Mouse (Mus musculus): ENCODE data around the gene Hagh. TPM values are rescaled to one million over a fixed set of nuclear protein-coding genes. Genes with fewer than 3 reads are reported as not detected.

Gene Hagh
- polyA plus RNA-seq, 1 experiment: not detected

GRCm38 (mm10) chr17:24857831-24858470 is 18.0 kb downstream of the Hagh start:
- no peak for TF ChIP-seq CTCF (IDR thresholded peaks at IDR 0.05; ENCODE audit: insufficient read depth, low read depth, low read length)
- no peak for TF ChIP-seq POLR2A (IDR thresholded peaks at IDR 0.05; ENCODE audit: insufficient read depth, low read depth, low read length)

GRCm38 (mm10) chr17:24858967-24859366 is 19.0 kb downstream of the Hagh start:
- Histone ChIP-seq H3K4me1 (ENCODE audit: control insufficient read depth, insufficient read depth, low read length) (peaks cover 19% of the 10 kb centered on the region), H3K4me3 (ENCODE audit: insufficient read depth, low read depth, low read length) (no peak overlapping the region), H3K27ac (ENCODE audit: insufficient read depth, low read depth, low read length) (no peak overlapping the region)
- TF ChIP-seq CTCF (IDR thresholded peaks at IDR 0.05; ENCODE audit: insufficient read depth, low read depth, low read length) (no peak), POLR2A (IDR thresholded peaks at IDR 0.05; ENCODE audit: insufficient read depth, low read depth, low read length) (no peak)
- 73% methylated on average over 6 of the region's 6 CpGs for WGBS

More at GRCm38 (mm10) chr17:24857831-24858470, 18.0 kb downstream of the Hagh start:
- H3K27ac ChIP-seq (ENCODE audit: insufficient read depth, low read depth, low read length): no peak overlapping the region
- H3K4me3 ChIP-seq (ENCODE audit: insufficient read depth, low read depth, low read length): no peak overlapping the region
- H3K4me1 ChIP-seq (ENCODE audit: control insufficient read depth, insufficient read depth, low read length): peaks cover 19% of the 10 kb centered on the region
- 85% methylated on average over 8 of the region's 8 CpGs for WGBS

- Histone ChIP-seq H3K4me1 (ENCODE audit: control insufficient read depth, insufficient read depth, low read length) (peaks cover 19% of the 10 kb centered on the region), H3K4me3 (ENCODE audit: insufficient read depth, low read depth, low read length) (no peak overlapping the region), H3K27ac (ENCODE audit: insufficient read depth, low read depth, low read length) (no peak overlapping the region)
- TF ChIP-seq CTCF (IDR thresholded peaks at IDR 0.05; ENCODE audit: insufficient read depth, low read depth, low read length) (no peak), POLR2A (IDR thresholded peaks at IDR 0.05; ENCODE audit: insufficient read depth, low read depth, low read length) (no peak)
- WGBS: 90% methylated on average over 8 of the region's 8 CpGs
These were observed 20.1 kb downstream of the Hagh start for GRCm38 (mm10) chr17:24860076-24860475.

GRCm38 (mm10) chr17:24861785-24862184 is 21.8 kb downstream of the Hagh start:
- Histone ChIP-seq H3K4me1 (ENCODE audit: control insufficient read depth, insufficient read depth, low read length) (peaks cover 10% of the 10 kb centered on the region), H3K4me3 (ENCODE audit: insufficient read depth, low read depth, low read length) (no peak overlapping the region), H3K27ac (ENCODE audit: insufficient read depth, low read depth, low read length) (no peak overlapping the region)
- TF ChIP-seq CTCF (IDR thresholded peaks at IDR 0.05; ENCODE audit: insufficient read depth, low read depth, low read length) (no peak), POLR2A (IDR thresholded peaks at IDR 0.05; ENCODE audit: insufficient read depth, low read depth, low read length) (no peak)
- WGBS: 94% methylated on average over 3 of the region's 3 CpGs

- H3K4me3 ChIP-seq (ENCODE audit: insufficient read depth, low read depth, low read length): no peak within 1 kb of the TSS
- 90% methylated on average over 8 of the region's 8 CpGs for WGBS
These were observed 25.8 kb downstream of the Hagh start, which contains the start of gene Igfals for GRCm38 (mm10) chr17:24865776-24866175. Igfals (plus strand) TSS chr17:24865997.

GRCm38 (mm10) chr17:24867914-24868313 is 28.0 kb downstream of the Hagh start:
- WGBS: 67% methylated on average over 10 of the region's 10 CpGs
- Histone ChIP-seq H3K27ac (ENCODE audit: insufficient read depth, low read depth, low read length) (no peak overlapping the region; the same call in 1 of the 2 replicates), H3K4me3 (ENCODE audit: insufficient read depth, low read depth, low read length) (no peak overlapping the region), H3K4me1 (ENCODE audit: control insufficient read depth, insufficient read depth, low read length) (peaks cover 7% of the 10 kb centered on the region)
- TF ChIP-seq POLR2A (IDR thresholded peaks at IDR 0.05; ENCODE audit: insufficient read depth, low read depth, low read length) (no peak), CTCF (IDR thresholded peaks at IDR 0.05; ENCODE audit: insufficient read depth, low read depth, low read length) (no peak)

More at GRCm38 (mm10) chr17:24865776-24866175, 25.8 kb downstream of the Hagh start, which contains the start of gene Igfals:
- H3K4me1 ChIP-seq (ENCODE audit: control insufficient read depth, insufficient read depth, low read length): peaks cover 7% of the 10 kb centered on the region
- TF ChIP-seq POLR2A (IDR thresholded peaks at IDR 0.05; ENCODE audit: insufficient read depth, low read depth, low read length) (no peak), CTCF (IDR thresholded peaks at IDR 0.05; ENCODE audit: insufficient read depth, low read depth, low read length) (no peak)
- no peak within 1 kb of the TSS for H3K27ac ChIP-seq (ENCODE audit: insufficient read depth, low read depth, low read length)

GRCm38 (mm10) chr17:24873695-24874404 is 33.9 kb downstream of the Hagh start:
- TF ChIP-seq POLR2A (IDR thresholded peaks at IDR 0.05; ENCODE audit: insufficient read depth, low read depth, low read length) (no peak), CTCF (IDR thresholded peaks at IDR 0.05; ENCODE audit: insufficient read depth, low read depth, low read length) (no peak)
- H3K4me1 ChIP-seq (ENCODE audit: control insufficient read depth, insufficient read depth, low read length): no peaks in the 10 kb centered on the region
- no peak overlapping the region for H3K4me3 ChIP-seq (ENCODE audit: insufficient read depth, low read depth, low read length)
- H3K27ac ChIP-seq (ENCODE audit: insufficient read depth, low read depth, low read length): no peak overlapping the region
- WGBS: 53% methylated on average over 4 of the region's 4 CpGs

- WGBS: 32% methylated on average over 1 of the region's 1 CpGs
- Histone ChIP-seq H3K27ac (ENCODE audit: insufficient read depth, low read depth, low read length) (no peak overlapping the region), H3K4me3 (ENCODE audit: insufficient read depth, low read depth, low read length) (no peak overlapping the region), H3K4me1 (ENCODE audit: control insufficient read depth, insufficient read depth, low read length) (no peaks in the 10 kb centered on the region)
- TF ChIP-seq POLR2A (IDR thresholded peaks at IDR 0.05; ENCODE audit: insufficient read depth, low read depth, low read length) (no peak), CTCF (IDR thresholded peaks at IDR 0.05; ENCODE audit: insufficient read depth, low read depth, low read length) (no peak)
These were observed 34.4 kb downstream of the Hagh start for GRCm38 (mm10) chr17:24874405-24874745.

- TF ChIP-seq POLR2A (IDR thresholded peaks at IDR 0.05; ENCODE audit: insufficient read depth, low read depth, low read length) (no peak), CTCF (IDR thresholded peaks at IDR 0.05; ENCODE audit: insufficient read depth, low read depth, low read length) (no peak)
- Histone ChIP-seq H3K4me1 (ENCODE audit: control insufficient read depth, insufficient read depth, low read length) (no peaks in the 10 kb centered on the region), H3K27ac (ENCODE audit: insufficient read depth, low read depth, low read length) (no peak overlapping the region), H3K4me3 (ENCODE audit: insufficient read depth, low read depth, low read length) (no peak overlapping the region)
- WGBS: 77% methylated on average over 8 of the region's 8 CpGs
These were observed 35.0 kb downstream of the Hagh start for GRCm38 (mm10) chr17:24874989-24875388.
